Mouse (Mus musculus) CH12.LX (cell line): ENCODE results near the gene Abt1.

Source experiments
- E2F4 ChIP-seq: IDR thresholded peaks from 2 replicates; pipeline ENCODE4 v1.6.1; 2011; ENCODE audit warnings: low read depth, low read length, improper control_type of control experiment; ENCODE audit not compliant: insufficient replicate concordance
- SIN3A ChIP-seq: IDR thresholded peaks from 2 replicates; pipeline ENCODE4 v1.6.1; 2012; ENCODE audit warnings: low read length, improper control_type of control experiment, inconsistent platforms
- TCF12 ChIP-seq: IDR thresholded peaks from 2 replicates; pipeline ENCODE4 v1.6.1; 2014; ENCODE audit warnings: low read depth, mild to moderate bottlenecking, inconsistent platforms, low read length, improper control_type of control experiment
- USF1 ChIP-seq: IDR thresholded peaks from 2 replicates; pipeline ENCODE4 v1.6.1; 2014; ENCODE audit warnings: low read depth, mild to moderate bottlenecking, inconsistent platforms, low read length, improper control_type of control experiment

DNA sequence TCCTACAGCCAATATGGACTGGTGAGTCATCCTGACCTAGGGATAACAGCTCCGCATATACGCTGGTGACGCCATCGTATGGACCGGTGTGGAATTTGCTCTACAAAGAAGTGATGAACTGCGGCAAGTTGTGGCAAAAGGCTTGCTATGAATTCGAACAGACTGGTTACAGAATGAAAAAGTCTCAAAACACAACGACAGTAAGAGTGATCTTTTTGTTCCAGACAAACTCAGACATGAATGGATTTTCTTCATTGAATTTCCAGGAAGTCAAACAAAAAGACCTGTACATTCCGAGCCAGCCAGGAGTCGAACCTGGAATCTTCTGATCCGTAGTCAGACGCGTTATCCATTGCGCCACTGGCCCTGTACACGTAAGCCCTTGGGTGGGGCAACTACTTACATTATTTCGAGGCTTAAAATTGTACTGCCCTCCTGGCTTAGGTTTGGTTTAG lies 22.9 kb upstream of the Abt1 start:
- TF ChIP-seq E2F4 = 0 out of 2 replicates have a peak, but pooled peaks have one; percentile 65
- no peak for TF ChIP-seq TCF12
- no peak for TF ChIP-seq SIN3A
- TF ChIP-seq USF1 = no peak
